Mouse (Mus musculus): ENCODE results near the gene Stfa3.

DNA sequence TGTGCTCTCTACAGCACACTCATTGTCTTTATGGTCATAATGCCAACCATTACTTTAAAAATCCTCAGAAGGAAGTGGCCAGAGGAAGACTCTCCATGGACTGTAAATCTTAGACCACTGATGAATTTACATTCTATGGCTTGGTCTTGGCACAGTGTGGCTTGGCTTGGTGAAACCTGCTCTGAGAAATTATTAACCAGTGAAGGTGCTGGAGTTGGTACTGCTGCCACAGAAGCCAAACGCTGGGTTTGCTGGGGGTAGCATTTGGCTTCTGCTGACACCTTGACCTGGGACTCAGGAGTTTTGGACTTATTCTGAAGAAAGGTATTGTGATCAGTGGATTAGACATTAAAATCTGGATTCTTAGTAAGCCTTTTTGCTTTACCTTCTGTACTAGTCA, 37.2 kb upstream of the Stfa3 start:
- no peak for TF ChIP-seq CTCF (IDR thresholded peaks at IDR 0.05; ENCODE audit: borderline replicate concordance, insufficient read depth, low read length)
- TF ChIP-seq POLR2A (IDR thresholded peaks at IDR 0.05; ENCODE audit: low read depth, low read length) = no peak

Data from embryonic fibroblast, embryonic 13.5 days (primary cell).